Mouse (Mus musculus): ENCODE measurements around the gene Camk2g.

Camk2g gene

DNA sequence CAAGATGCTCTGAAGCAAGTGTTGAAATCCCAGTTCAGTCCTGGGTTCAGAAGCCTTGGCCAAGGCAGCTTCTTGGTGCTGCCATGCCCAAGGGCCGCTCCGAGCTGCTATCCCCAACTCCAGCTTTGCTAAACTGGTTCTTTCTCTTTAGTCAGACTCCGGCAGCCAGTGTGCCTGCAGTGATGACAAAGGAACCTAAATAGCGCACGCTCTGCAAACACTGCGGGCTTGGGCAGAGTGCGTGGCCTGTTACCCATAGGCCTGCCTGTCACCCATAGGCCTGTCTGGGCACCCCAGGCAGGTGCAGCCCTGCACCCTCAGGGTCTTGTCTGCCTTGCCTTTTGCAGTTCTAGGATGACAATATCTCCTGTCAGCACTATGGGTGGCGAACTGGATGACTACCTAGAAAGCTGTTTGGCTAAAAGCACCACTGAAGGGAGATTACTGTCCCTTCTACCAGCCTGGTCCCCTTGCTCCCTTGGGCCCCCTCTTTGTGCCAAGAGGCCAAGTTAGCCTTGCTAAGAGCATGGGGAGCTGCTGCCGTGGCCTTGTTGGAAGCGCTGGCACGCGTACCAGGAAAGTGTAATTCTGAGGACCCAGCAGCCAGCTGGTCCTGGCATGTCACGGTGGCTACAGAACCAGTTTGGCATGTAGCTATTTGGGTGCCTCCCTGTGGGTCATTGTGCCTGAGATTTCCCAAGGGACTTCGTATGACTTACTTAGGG, 12.4 kb upstream of the Camk2g start:
- no peak for DNase-seq (ENCODE audit: low spot score)

DNA sequence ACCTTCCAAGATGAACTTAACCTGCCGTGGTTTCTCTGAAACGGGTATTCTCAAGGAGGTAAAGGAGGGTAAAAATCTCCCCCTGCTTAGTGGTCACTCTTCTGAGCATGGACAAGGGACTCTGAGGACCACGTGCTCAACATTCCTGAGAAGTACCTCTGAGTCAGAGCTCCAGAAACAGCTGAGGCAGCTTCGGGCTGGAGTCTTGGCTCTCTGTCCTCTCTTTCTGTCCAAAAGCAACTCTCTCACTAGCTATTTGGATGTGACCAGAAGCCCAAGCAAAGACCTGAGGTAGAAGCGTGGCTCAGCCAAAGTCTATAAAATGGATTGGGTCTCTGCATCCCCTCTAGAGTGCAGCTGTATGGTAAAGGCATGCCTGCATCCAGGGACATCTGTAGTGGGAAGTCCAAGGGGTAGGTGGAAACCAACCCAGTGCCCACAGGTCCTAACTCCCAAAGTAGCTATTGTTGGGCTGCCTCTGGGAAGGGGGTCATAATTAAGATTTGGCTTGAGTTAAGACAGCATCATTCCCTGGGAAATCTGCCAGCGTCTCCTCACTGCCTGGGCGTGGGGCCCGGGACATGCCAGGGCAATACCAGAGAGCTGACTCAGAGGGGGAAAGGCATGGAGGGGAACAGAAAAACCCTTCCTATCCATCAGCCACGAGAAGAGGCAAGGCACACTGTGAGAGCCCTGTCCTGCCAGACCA, 11.2 kb upstream of the Camk2g start:
- peak; percentile 79 for DNase-seq (ENCODE audit: low spot score)

DNA sequence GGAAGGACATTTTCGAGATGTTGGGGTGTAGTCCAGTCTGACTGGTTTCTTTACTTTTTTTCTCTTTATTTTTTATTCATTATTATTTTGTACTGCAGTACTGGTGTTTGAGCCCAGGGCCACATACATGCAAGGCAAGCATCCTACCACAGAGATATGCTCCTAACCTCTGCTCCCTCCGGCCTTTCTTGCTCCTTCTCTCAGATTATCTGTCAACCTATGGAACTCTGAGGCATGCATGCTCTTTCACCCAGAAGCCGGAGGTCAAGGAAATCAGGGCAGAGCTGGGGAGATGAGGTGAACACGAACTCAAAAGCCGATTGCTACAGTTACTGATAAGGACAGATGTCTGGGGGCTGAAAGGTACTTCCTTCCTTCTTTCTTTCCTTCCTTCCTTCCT, 10.6 kb upstream of the Camk2g start:
- DNase-seq (ENCODE audit: low spot score), result no peak

DNA sequence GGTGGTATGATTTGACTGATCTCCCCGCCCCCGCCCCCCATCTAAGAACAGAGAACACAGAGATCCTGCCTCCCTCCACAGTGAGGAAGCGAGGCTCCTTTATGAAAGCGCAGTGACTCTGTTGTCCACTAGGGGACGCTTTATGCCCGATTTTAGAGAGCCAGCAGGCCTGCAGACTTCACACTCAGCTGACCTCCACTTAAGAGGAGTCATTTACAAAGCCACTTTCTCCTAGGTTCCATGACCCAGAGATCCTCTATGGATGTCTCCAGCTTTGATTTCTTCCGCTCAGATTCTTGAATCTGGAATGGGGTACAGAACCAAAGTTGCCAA, 9.7 kb upstream of the Camk2g start:
- peak; percentile 80 for DNase-seq (ENCODE audit: low spot score)

DNA sequence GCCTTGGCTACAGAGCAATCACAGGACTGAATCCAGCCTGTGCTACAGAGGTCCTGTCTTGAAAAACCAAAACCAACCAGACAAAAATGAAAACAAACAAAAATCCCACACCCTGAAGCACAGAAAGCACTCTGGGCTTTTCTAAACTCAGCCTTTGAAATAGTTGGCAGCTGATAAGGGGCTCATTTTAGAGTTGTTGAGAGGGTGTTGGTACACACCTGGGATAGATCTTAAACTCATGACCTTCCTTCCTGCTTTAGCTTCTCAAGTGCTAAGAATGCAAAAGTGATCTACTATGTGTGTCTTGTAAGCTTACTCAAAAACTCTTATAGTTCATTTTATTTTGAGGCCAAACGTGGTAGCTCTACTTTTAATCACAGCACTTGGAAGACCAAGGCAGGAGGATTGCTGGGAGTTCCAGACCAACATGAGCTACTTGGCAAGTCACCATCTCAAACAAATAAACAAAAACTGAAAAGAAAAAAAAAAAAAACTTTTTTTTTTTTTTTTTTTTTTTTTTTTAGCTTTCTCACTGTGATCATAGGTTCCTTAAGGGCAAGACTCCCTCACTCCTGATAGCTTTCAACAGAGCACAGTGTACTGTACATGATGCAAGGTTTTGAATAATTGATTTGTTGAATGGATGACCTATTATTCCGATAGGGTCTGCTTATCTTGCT, 9.2 kb upstream of the Camk2g start:
- DNase-seq (ENCODE audit: low spot score), result no peak

DNA sequence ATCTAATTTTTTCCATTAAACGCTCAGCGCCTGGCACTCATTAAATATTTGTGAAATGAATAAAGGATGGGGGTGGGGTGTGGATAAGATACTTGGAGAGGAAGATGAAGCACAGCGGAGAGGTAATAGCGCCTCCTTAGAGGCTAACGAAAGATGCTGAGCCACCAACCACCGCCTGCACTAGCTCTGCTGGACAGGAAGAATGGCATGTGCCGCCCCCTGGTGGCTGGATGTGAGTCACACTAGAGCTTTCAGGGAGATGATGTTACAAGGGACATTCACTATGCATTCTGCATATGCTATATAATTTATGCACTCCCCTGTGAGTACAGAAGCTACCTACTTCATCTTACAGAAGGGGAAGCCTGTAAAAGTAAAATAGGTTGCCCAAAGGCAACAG, 4.9 kb upstream of the Camk2g start:
- peak; percentile 75 for DNase-seq (ENCODE audit: low spot score)

DNA sequence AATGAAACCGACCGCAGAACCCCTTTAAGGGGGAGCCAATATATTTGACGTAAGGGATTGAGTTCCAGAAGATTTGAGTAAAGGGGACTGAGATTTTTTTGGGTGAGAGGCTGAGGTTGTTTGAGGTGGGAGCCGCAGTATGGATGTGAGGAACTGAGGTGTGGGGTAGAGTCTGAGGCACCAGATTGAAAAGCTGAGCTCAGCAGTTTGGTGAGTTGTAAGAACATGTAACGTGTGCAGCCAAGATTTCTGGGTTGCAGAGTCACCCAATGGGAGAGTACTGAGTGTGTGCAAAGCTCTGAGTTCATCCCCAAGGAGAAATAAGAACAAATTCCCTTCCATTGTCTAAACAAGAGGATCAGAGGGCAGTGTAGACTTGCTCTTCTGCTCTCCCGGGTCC, 4.4 kb upstream of the Camk2g start:
- DNase-seq (ENCODE audit: low spot score), result no peak

DNA sequence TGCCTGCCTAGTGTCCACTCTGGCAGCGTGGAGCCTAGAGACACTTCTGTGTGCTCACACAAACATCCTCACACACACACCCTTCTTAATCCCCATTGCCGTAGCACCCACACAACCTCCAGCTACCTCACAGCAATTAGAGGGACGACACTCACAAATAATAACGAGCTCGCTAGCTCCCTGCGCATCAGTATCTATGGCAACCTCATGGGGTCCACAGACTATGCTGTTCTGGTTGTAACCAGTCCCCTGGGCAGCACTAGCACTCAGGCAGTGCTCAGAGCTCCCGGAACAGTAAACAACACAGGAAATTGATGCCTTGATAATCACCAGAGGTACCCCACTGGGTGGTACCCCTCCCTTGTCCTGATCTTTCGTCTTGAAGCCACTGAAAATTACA, 2.8 kb upstream of the Camk2g start:
- DNase-seq (ENCODE audit: low spot score), result no peak

DNA sequence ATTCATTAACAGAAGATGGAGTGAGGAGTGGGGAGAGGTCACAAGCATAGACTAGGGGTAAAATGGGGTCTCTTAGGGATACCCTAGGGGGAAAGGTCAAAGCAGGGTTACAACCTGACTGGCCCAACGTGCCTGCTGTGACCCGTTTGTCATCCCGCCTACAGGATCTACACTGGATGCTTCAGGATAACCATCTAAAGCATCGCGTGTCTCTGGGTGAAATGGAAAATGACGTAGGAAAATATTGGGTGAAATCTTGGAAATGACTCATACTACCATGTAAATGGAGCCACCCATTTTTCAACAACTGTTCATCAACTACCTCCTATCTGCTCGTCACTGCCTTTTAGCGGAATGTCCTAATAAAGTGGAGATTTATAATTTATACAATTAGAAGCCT, 2.3 kb upstream of the Camk2g start:
- no peak for DNase-seq (ENCODE audit: low spot score)

DNA sequence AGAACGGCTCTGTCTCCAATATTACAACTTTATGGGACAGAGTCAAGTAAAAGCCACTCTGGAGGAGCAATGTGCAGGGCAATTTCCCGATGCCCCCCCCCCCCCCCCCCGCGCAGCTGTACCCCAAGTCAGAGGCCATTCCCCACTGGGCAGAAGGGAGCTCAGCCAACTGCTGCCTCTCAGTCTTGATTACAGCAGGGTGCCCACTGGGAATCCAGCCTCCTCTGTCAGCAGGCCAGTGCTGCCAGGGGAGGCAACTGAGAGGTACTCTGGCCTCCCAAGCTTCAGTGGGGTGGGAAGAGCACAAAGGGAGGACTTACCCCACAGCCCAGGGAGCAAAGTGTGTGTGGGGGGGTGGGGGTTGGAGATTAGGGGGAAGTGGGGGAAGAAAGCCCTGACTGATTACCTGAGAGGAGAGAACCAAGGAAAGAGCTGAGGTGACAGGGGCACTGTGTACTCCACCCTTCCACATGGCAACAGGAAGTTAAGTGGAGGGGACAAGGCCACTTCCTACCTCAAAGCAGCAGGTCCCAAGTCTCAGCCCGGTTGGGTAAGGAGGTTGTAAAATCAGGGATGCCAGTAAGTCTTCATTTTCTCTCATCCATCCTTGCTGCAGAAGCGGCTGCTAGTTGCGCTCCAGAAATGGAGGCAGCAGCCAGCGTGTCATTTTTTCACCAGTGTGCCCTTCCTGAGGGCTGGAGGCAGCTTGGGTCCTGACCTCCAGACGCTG, 1.7 kb upstream of the Camk2g start:
- DNase-seq (ENCODE audit: low spot score), result no peak

DNA sequence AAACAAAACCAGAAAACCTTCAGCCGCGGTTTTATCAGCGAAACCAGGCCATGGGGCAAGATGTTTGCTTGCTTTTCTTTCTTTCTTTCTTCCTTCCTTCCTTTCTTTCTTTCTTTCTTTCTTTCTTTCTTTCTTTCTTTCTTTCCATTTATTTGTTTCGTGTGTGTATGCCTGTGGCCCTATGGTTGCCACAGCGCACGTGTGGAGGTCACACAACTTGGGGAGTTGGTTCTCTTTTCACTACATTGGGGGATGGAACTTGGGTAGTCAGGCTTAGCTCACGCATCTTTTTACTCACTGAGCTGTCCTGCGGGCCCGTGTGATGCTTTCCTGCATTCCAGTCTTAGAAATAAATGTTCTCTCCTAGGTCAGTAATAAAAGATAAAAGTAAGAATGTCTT, 701 bp upstream of the Camk2g start:
- no peak for DNase-seq (ENCODE audit: low spot score)

DNA sequence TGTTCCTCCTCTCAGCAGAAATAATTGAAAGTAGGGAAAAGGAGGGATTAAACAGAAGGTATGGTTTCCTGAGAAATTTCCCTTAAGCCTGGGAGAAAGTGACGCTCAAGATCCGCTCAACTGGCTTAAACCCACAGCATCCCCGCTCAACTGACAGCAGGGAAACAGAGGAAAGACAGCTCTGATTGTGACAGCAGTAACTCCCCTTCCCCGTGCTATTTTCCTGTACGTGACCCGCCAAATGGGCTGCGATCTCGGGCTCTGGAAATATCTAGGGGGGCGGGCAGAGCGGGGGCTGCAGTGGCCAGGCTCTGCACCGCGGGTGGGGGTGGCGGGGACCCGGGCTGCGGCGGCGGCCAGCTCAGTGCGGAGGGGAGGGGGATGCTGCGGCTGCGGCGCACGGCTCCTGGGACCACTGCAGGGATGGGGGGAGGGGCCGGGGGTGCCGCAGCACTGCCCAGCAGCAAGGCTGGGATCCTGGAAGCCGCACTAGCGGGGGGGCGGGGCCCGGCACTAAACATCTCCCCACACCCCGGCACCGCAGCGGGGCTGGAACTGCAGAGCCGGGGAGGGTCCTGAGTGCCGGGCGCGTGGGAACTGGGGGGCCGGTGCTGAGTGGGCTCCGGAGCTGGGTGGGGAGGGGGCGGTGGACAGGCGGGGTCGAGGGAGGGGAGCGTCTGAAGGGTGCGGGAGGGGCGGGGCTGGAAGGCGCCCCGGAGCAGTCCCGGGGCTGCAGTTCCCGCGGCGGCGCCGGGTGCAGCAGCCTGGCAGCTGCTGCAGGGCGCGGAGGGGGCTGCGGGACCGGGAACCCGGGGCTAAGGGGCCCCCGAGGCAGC, 748 bp downstream of the Camk2g start:
- peak; percentile 33 for DNase-seq (ENCODE audit: low spot score)

DNA sequence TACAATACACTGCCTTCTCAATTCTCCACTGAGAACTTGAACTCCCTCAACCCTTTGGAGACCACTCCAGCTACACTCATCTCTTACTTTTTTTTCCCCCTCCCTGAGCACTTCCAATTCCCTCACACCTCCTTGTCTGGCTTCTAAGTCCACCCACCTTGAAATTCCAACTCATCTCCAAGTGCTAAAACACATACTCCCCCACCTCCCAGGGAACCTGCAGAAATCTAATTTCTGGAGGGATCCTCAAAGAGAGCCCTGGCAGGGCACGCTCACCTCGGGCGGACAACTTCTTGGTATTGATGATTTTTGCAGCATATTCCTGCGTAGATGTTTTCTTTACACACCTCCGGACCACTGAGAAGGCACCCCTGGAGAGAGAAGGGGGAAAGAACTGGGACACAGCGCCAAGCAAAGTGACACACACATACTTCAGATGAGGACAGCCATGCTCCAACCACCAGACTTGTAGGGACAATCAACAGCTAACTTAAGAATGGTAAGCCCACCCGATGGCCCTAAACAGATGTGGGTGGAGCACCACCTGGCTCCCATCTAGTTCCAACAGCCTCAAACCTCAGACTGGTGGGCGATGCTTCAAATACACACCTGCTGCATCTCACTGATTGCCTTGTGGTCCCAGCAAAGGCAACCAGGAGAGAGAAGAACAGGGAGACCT, 1.5 kb downstream of the Camk2g start:
- DNase-seq (ENCODE audit: low spot score), result no peak

DNA sequence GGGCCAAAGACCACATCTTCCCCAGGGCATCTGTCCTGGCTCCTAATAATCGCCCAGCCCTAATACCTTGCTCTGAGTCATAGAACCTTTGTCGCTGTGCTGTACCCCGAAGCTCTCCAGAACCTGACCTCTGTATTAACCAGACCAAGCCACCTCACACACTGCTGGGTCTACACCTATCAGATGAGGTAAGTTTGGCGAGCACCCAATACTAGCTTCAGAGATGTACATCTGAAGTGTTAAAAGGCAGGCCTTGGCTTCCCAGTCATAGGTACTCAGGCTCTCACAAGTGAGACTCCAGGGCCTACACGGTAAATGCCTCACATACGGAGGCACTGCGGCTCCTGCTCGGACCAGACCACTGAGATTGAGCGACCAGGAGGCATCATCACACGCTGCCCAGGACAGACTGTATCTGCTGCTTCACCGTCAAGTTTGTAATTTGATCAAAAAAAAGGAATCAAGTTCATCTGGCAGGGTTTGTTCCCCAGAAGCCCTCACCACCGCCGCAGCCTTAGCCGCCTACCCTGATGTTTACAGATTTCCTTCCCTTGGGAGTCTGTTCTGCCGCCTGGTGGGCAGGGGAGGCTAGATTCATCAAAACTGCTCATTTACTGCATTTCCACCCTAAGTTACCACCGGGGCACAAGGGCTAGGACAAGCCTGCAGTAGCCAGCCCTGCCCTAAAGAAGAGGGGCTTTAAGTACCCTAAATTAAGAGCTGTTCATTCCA, 2.2 kb downstream of the Camk2g start:
- peak; percentile 75 for DNase-seq (ENCODE audit: low spot score)

DNA sequence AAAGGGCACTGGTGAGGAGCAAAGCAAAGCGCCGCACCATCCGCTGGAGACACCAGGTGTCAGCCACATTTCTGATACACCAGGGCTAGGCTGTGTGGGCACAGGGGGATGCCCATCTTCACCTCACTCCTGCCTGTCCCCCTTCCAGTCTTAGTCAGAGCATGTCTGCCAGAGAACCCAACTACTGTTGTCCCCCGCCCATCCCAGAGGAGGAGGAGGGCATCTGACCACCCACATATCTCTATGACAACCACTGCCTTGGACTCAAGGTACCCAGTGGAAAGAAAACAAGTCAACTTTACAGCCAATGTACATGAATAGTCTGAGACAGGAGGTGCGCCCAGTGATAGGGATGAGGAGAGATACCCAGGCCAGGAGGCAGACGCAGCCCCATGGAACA, 2.9 kb downstream of the Camk2g start:
- no peak for DNase-seq (ENCODE audit: low spot score)

DNA sequence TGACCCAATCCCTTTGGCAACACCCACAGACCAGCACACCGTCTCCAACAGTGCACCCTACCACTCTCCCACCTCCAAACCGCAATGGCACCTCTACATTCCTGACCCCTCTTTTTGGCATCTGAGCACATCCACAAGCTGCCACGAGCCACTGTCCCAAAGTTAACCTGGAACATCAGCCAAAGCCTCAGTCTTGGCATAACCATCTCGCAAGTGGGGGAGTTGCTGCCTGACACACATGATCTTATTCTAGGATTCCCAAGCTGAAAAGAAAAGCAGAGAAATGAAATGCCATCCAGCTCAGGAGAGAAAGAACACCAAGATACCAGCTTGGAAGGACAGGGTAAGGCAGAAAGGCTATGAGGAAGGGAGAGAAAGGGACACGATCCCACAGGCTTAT, 3.4 kb downstream of the Camk2g start:
- no peak for DNase-seq (ENCODE audit: low spot score)

DNA sequence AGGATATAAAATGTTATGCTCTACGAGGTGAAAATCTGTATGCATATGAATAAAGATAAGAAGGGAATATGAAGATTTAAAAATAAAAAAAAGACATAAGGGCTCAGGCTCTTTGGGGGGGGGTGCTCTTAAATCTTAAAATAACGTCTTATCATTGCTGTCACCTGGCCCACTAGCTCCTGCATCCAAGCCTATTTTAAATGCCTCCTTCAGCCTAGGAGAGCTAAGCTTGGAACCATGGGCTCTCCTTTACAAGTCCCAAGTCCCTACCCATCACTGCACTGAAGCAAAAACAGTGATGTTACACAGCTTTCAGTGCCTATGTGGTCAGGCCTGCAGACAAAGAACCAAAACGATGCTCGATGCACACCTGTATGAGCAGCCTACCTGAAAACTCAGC, 4.3 kb downstream of the Camk2g start:
- DNase-seq (ENCODE audit: low spot score), result no peak

DNA sequence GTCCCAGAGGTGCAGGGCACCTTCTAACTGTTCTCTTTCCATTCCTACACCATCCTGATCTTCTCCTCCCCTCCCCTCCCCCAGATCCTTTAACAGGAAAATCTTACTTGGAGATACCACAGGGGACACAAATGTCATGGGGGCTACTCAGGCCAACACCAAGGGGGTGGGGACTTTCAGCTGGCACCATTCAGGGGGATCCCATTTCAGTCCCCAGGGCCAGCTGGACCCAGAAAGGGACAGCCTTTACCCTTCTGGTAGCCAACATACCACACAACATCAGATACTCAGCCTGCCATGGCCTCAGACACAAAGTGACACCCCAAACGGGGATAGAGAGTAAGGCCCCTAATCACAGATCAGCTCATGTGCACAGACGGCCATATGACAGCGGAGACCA, 5.7 kb downstream of the Camk2g start:
- no peak for DNase-seq (ENCODE audit: low spot score)

DNA sequence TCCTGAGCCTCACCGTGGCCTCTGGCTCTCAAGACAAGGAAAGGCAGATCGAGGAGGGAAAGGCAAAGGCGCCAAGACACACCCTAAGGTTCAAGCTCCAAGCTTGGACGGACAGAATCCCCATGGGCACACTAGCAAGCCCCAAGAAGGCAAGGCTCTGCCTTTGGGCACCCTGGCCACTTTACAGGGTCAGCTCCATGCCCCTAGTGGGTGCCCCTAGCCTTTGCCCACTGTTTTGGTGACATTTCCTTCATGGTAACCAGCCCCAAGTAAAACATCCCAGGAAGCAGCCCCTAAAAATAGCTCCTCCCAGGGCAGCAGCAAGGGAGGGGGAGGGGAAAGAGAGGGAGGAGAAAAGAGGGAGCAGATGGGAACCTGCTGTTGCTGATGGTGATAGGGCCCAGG, 7.3 kb downstream of the Camk2g start:
- DNase-seq (ENCODE audit: low spot score), result no peak

DNA sequence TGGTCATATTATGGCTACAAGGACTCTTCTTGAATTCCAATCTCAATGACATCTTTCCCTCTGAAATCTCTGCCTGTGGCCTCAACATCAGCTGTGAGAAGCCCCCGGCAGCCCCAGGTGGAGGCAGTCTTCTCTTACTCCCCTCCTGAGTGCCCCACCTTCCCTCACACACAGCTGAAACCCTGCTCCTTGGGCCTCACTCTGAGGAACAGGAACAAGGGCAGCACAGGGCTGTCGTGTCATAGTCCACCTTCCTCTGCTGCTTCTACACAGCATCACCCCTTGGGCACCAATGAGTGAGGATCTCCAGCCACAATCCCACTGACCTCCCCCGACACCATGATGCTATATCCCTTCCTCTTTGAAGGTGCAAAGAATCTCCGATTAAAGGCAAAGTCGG, 7.9 kb downstream of the Camk2g start:
- DNase-seq (ENCODE audit: low spot score), result no peak

DNA sequence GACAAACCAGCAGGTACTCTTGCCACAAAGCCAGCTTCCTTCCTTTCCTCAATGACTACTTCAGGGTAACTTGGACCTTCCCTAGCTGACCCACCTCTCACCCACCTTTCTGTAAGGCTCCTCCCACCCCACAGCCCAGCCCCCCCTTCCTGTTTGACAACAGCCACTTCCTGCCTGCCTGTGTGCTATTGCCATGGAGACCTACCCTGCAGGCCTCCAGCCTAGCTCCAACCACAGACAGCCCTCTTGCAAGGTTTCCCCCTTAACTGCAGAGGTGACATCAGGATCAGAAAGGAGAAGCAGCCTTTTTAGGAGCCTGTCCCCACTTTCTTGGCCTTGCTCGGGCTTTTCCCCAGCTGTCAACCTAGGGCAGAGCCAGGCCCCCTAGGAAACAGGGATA, 8.7 kb downstream of the Camk2g start:
- DNase-seq (ENCODE audit: low spot score), result no peak

All from MN1 (cell line).